Mouse (Mus musculus): Measurements from ENCODE around the gene Kif2a. TPM values are rescaled to one million over a fixed set of nuclear protein-coding genes. Genes with fewer than 3 reads are reported as not detected.

Kif2a gene
- total and polyA plus RNA-seq, 3 experiments: 18.0 to 310 (median 135) TPM

DNA sequence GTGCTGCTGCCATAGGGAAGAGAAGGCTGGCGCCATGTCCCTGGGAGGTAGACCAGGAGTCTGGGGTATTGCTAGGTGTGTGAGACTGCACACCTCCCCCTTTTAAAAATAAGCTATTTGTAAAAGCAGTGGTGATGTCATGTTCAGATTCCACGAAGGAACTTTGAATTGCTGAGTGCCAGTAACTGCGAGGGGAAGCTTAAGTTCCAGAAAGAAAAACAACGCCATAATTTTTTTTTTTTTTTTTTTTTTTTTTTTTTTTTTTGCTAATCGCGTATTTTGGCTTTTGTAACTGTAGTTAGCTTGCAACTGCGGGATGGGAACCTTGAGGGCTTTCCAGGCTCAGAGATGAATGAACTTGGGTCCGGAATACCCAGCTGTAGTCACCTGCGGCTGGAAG, 76.4 kb downstream of the Kif2a start:
- Histone ChIP-seq H3K27me3 (ENCODE audit: control insufficient read depth in 1 of 2, insufficient read depth in 2 of 2, low read length in 2 of 2) (no peaks in the 10 kb centered on the region), H3K4me1 (ENCODE audit: control insufficient read depth in 1 of 2, insufficient read depth in 2 of 2, low read length in 2 of 2) (peaks cover 0 to 6% of the 10 kb centered on the region in 2 experiments; a peak in 1 of 4 replicates), H3K4me3 (ENCODE audit: control insufficient read depth in 1 of 2, insufficient read depth in 1 of 2, low read depth in 2 of 2, low read length in 2 of 2) (no peak overlapping the region), H3K9me3 (replicated peaks; ENCODE audit: insufficient read depth, low read length) (no peaks in the 10 kb centered on the region), H3K36me3 (ENCODE audit: control insufficient read depth in 1 of 2, insufficient read depth in 2 of 2, low read length in 2 of 2) (peaks cover 10 to 13% of the 10 kb centered on the region in 2 experiments), H3K9ac (ENCODE audit: control insufficient read depth, low read depth, low read length, poor library complexity, severe bottlenecking) (no peak overlapping the region), H3K27ac (ENCODE audit: control insufficient read depth, low read depth, low read length) (no peak overlapping the region), H3K79me2 (ENCODE audit: control insufficient read depth, insufficient read depth, low read length, poor library complexity) (peaks cover 15% of the 10 kb centered on the region)
- no peak for DNase-seq (ENCODE audit: low read depth, low spot score)
- TF ChIP-seq POLR2AphosphoS2 (IDR thresholded peaks at IDR 0.05; ENCODE audit: low read length): no peak
- no peak for TF ChIP-seq EP300 (IDR thresholded peaks at IDR 0.05; ENCODE audit: low read depth in 1 of 2, low read length in 2 of 2)
- peak; percentile 78 for TF ChIP-seq ZNF384 (IDR thresholded peaks at IDR 0.05; ENCODE audit: low read depth, low read length)
- TF ChIP-seq SIN3A (IDR thresholded peaks at IDR 0.05; ENCODE audit: low read length): no peak
- no peak for TF ChIP-seq BHLHE40 (IDR thresholded peaks at IDR 0.05; ENCODE audit: borderline replicate concordance, low read depth, low read length)

- Histone ChIP-seq H3K4me1 (ENCODE audit: control insufficient read depth in 1 of 2, insufficient read depth in 2 of 2, low read length in 2 of 2) (no peaks in the 10 kb centered on the region), H3K27ac (ENCODE audit: control insufficient read depth, low read depth, low read length) (no peak overlapping the region), H3K36me3 (ENCODE audit: control insufficient read depth in 1 of 2, insufficient read depth in 2 of 2, low read length in 2 of 2) (peaks cover 0 to 2% of the 10 kb centered on the region in 2 experiments; a peak in 1 of 4 replicates), H3K79me2 (ENCODE audit: control insufficient read depth, insufficient read depth, low read length, poor library complexity) (peaks cover 8% of the 10 kb centered on the region), H3K27me3 (ENCODE audit: control insufficient read depth in 1 of 2, insufficient read depth in 2 of 2, low read length in 2 of 2) (no peaks in the 10 kb centered on the region), H3K4me3 (ENCODE audit: control insufficient read depth in 1 of 2, insufficient read depth in 1 of 2, low read depth in 2 of 2, low read length in 2 of 2) (no peak overlapping the region), H3K9ac (ENCODE audit: control insufficient read depth, low read depth, low read length, poor library complexity, severe bottlenecking) (no peak overlapping the region), H3K9me3 (replicated peaks; ENCODE audit: insufficient read depth, low read length) (no peaks in the 10 kb centered on the region)
- no peak for DNase-seq (ENCODE audit: low read depth, low spot score)
- TF ChIP-seq MYC (IDR thresholded peaks at IDR 0.05; ENCODE audit: low read depth, low read length) (no peak), ELF1 (IDR thresholded peaks at IDR 0.05; ENCODE audit: low read depth, low read length) (no peak), CTCF (IDR thresholded peaks at IDR 0.05 in 2 of 3, conservative IDR thresholded peaks at IDR 0.05 in 1 of 3; ENCODE audit: control insufficient read depth in 1 of 3, insufficient read depth in 1 of 3, low read depth in 2 of 3, low read length in 3 of 3, poor library complexity in 1 of 3, severe bottlenecking in 1 of 3) (no peak), EP300 (IDR thresholded peaks at IDR 0.05; ENCODE audit: low read depth in 1 of 2, low read length in 2 of 2) (no peak), POLR2AphosphoS2 (IDR thresholded peaks at IDR 0.05; ENCODE audit: low read length) (no peak), UBTF (IDR thresholded peaks at IDR 0.05; ENCODE audit: borderline replicate concordance, insufficient read depth, low read depth, low read length) (no peak), CHD1 (IDR thresholded peaks at IDR 0.05; ENCODE audit: low read depth, low read length) (no peak), E2F4 (IDR thresholded peaks at IDR 0.05; ENCODE audit: borderline replicate concordance, low read depth, low read length) (no peak), GATA1 (IDR thresholded peaks at IDR 0.05; ENCODE audit: low read depth, low read length) (no peak), ETS1 (IDR thresholded peaks at IDR 0.05; ENCODE audit: low read depth, low read length) (no peak), ZNF384 (IDR thresholded peaks at IDR 0.05; ENCODE audit: low read depth, low read length) (no peak), BHLHE40 (IDR thresholded peaks at IDR 0.05; ENCODE audit: borderline replicate concordance, low read depth, low read length) (no peak), MXI1 (IDR thresholded peaks at IDR 0.05; ENCODE audit: low read depth, low read length) (no peak), USF1 (IDR thresholded peaks at IDR 0.05; ENCODE audit: low read depth, low read length) (no peak), TBP (IDR thresholded peaks at IDR 0.05; ENCODE audit: low read depth, low read length) (no peak), CHD2 (IDR thresholded peaks at IDR 0.05; ENCODE audit: low read length) (no peak), RCOR1 (IDR thresholded peaks at IDR 0.05; ENCODE audit: low read depth, low read length) (no peak), MAZ (IDR thresholded peaks at IDR 0.05; ENCODE audit: low read depth, low read length) (no peak)
Measured at GRCm38 (mm10) chr13:106942721-106943120, 79.2 kb downstream of the Kif2a start.

Measured in MEL (cell line).